Mouse (Mus musculus) erythroblast, embryonic 14.5 days (primary cell): Measurements from ENCODE around the gene Lrrc63.

ENCODE experiments used
- GATA1 ChIP-seq: IDR thresholded peaks from 2 replicates; pipeline ENCODE4 v1.6.1; 2012; ENCODE audit warnings: low read length, inconsistent platforms, mixed read lengths
- TAL1 ChIP-seq: IDR thresholded peaks from 3 replicates; pipeline ENCODE4 v1.6.1; 2012; ENCODE audit warnings: low read length, inconsistent platforms, mixed read lengths

DNA sequence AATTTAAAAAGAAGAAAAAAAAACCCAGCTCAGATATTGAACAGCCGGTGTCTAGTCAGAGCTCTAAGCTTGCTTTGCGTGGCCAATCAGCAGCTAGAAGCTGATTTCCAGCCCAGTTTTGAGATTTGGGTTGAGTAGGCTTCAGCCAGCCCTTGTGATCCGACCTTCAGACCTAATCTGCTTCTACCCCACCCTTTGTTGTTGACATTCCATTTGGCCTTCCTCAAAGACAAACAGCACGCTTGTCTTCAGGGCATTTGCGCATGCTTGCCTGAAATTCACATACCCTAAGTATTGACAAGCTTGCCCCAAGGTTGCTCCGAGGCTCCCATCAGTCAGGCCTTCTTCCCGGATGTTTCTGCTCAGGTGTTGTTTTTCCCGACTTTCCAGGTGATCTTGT, 23.8 kb upstream of the Lrrc63 start:
- TF ChIP-seq GATA1 (no peak), TAL1 (no peak)
